Mouse (Mus musculus) E14TG2a.4 (cell line): Measurements from ENCODE around the gene Ablim2.

Experiments used
- CTCF ChIP-seq: conservative IDR thresholded peaks from 2 replicates; pipeline ENCODE4 v1.5.1; 2014; ENCODE audit warnings: low read length
- NANOG ChIP-seq: IDR thresholded peaks from 2 replicates; pipeline ENCODE4 v1.6.1; 2014; ENCODE audit warnings: borderline replicate concordance, low read length, mixed read lengths

DNA sequence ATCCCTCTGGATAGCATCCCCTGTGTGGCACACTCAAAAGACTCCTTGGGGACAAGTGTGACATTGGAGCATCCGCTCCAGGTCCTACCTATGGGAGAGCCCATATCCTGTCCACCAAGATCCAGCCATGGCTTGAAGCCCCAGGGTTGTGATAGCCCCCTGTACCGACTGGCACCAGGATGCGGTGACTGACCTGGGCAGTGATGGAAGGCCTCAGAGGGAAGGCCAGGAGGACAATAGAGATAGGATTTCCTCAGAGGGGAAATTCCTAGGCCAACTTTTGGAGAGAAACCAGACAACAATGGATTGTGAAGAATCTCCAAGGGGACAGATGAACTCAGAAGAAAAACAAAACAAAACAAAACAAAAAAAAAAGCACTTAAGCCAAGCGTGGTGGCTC, 26.7 kb upstream of the Ablim2 start:
- TF ChIP-seq CTCF (no peak), NANOG (no peak)
